Mouse (Mus musculus): ENCODE data around the gene Olfr514. TPM values are rescaled to one million over a fixed set of nuclear protein-coding genes. Genes with fewer than 3 reads are reported as not detected.
A peak's percentile ranks its signal among the peaks of the same experiment; 100 is the strongest.
"Not testable (repeated sequence)": the region's sequence is repeated elsewhere in the genome, so short reads cannot be mapped to it uniquely, and the experiment has no call there.

The Olfr514 gene
- not detected in 2 replicates for polyA plus RNA-seq (2015; fragmentation: Nextera tagmentation; extraction: Ambion mirVana)

DNA sequence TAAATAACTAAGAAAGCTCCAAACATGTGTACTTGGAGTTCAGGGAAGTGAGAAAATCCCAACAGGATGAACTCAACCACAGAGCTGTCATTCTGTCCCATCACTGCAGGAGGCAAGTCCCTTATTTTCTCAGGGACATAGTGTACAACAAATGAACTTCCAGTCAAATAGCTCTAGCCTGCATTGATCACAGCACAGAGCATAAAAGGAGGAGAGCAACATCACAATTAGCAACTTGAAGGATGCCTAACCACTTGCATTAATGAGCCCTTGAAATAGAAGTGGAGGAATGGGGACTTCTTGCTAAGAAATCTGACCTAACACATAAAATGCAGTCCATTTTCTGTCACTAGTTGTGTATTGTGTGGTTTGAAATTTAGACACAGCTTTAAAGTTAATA, at the start of gene Olfr514:
Olfr514 (minus strand) TSS at position 101 of the 400 bp plus-strand sequence.
- ATAC-seq (ENCODE audit: low FRiP score, low read depth): no peak
- Histone ChIP-seq H3K4me3 (no peak within 1 kb of the TSS), H3K4me2 (replicated peaks) (no peak within 1 kb of the TSS), H3K27me3 (no peaks in the 10 kb centered on the region), H3K9me3 (no peaks in the 10 kb centered on the region), H3K9ac (no peak within 1 kb of the TSS), H3K27ac (no peak within 1 kb of the TSS), H3K36me3 (no peaks in the 10 kb centered on the region), H3K4me1 (no peaks in the 10 kb centered on the region)

DNA sequence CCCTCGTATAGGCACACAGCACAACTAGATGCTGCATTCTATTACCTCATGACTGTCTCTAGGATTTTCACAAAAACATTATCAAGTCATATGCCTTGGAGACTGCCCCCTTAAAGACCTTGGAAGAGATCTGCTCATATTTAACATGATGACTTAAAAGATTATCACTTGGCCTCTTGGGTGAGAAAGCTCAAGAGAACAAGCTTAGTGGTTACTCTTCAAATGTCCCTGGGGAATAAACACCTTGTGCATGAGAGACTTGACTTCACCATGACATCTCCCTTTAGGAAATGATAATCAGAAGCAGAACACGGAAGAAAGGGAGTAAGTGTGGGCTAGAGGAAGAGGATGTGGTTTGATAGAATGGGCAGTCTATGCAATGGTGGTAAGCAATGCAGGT, 46.5 kb upstream of the Olfr514 start, which contains the start of gene Olfr517:
Olfr517 (minus strand) TSS at position 101 of the 400 bp plus-strand sequence.
- no peak within 1 kb of the TSS for H3K4me3 ChIP-seq
- H3K9ac ChIP-seq: no peak within 1 kb of the TSS
- no peaks in the 10 kb centered on the region for H3K36me3 ChIP-seq
- no peak for ATAC-seq (ENCODE audit: low FRiP score, low read depth)
- H3K4me2 ChIP-seq (replicated peaks): no peak within 1 kb of the TSS
- H3K27me3 ChIP-seq: no peaks in the 10 kb centered on the region
- WGBS: 66% methylated on average over 2 of the region's 2 CpGs
- no peaks in the 10 kb centered on the region for H3K4me1 ChIP-seq
- H3K9me3 ChIP-seq: no peaks in the 10 kb centered on the region
- no peak within 1 kb of the TSS for H3K27ac ChIP-seq

DNA sequence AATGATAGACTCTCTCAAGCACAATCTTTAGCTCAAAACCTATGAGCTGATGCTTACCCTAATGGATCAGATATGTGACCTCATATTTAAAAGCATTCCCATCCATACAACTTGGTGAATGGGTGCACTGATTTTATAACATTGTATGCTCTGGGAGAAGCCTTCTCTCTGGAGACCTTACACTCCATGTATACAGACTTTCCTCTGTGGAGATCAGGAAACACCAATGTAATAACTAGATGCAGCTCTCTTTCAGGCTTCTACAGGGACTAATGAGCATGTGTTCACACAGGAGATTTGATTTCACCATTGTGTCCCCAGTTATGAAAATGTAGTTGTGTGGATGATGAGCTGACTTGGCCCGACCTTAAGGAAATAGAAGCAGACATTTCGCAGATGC, 24.6 kb upstream of the Olfr514 start, which contains the start of gene Olfr516:
Olfr516 (minus strand) TSS at position 101 of the 400 bp plus-strand sequence.
- no peak within 1 kb of the TSS for H3K27ac ChIP-seq
- no peaks in the 10 kb centered on the region for H3K36me3 ChIP-seq
- no peak within 1 kb of the TSS for H3K9ac ChIP-seq
- no peaks in the 10 kb centered on the region for H3K27me3 ChIP-seq
- no peak within 1 kb of the TSS for H3K4me3 ChIP-seq
- ATAC-seq (ENCODE audit: low FRiP score, low read depth): no peak
- H3K9me3 ChIP-seq: no peaks in the 10 kb centered on the region
- WGBS: 90% methylated on average over 2 of the region's 2 CpGs
- H3K4me2 ChIP-seq (replicated peaks): no peak within 1 kb of the TSS
- H3K4me1 ChIP-seq: no peaks in the 10 kb centered on the region

DNA sequence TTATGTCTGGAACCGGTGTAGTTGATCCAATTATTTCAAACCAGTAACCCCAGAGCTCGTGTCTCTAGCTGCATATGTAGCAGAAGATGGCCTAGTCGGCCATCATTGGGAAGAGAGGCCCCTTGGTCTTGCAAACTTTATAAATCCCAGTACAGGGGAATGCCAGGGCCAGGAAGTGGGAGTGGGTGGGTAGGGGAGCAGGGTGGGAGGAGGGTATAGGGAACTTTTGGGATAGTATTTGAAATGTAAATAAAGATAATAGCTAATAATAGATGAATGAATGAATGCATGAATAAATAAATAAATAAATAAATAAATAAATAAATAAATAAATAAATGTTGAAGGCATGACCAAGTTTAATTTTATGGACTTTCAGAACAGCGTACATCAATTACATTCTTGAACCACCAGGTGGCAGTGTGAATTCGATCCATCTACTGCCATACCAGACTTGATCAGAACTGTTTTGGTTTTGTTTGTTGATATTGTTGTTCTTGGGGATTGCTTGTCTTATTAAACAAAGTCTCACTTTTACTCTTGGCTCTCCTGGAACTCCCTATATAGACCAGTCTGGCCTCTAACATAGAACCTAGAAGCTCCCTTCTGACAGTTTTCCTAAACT, 11.1 kb downstream of the Olfr514 start:
- not testable (repeated sequence) for H3K9me3 ChIP-seq; H3K27me3 ChIP-seq; ATAC-seq (ENCODE audit: low FRiP score, low read depth); H3K4me2 ChIP-seq (replicated peaks); H3K9ac ChIP-seq; H3K4me1 ChIP-seq; H3K27ac ChIP-seq; H3K4me3 ChIP-seq; H3K36me3 ChIP-seq
- 52% methylated on average over 5 of the region's 5 CpGs for WGBS

DNA sequence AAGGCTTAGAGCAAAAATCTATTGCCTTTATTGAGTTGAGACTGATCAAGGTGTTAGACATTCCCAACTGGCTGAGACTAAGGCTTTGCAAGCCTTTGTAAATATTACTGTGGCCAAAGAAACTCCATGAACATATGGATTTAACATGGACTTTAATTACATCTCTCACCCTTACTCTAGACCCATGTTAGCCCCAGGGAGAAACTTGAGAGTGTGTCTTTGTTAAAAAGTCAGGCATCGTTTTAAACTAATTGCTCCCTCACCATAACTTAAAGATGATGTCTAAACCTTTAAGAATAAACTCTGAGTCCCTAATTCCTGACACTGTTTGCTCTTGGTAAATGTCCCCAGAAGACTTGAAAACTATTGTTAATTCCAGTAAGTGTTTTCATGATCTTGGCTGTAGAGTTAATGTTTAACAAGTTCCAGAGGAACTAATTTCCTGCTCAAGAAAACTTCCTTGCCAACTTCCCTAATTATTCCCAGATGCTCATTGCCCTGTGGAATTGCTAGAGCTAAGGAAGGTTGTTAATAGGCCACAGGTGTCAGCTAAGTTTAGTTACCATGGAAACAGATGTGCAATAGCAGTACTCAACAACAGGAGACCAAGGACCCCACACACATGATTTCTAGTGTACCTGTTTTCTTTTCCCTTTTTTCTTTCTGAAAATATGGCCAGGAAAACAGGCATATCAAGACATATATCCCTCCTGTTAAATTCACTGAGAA, 28.4 kb downstream of the Olfr514 start:
- Histone ChIP-seq H3K9ac (no peak overlapping the region), H3K36me3 (no peaks in the 10 kb centered on the region), H3K9me3 (no peaks in the 10 kb centered on the region), H3K4me1 (peaks cover 11% of the 10 kb centered on the region), H3K27me3 (no peaks in the 10 kb centered on the region), H3K27ac (peak overlapping the region; percentile 28; the same call in 1 of the 2 replicates), H3K4me3 (no peak overlapping the region), H3K4me2 (replicated peaks) (no peak overlapping the region)
- 2% methylated on average over 1 of the region's 1 CpGs for WGBS
- peak; percentile 93 for ATAC-seq (ENCODE audit: low FRiP score, low read depth)

Other genes starting within 250 kb of the Olfr514 start
- not detected in 2 replicates for gene Olfr506, start 215.2 kb downstream of the Olfr514 start, polyA plus RNA-seq (2015; fragmentation: Nextera tagmentation; extraction: Ambion mirVana)
- not detected in 2 replicates for gene Olfr507, start 204.2 kb downstream of the Olfr514 start, polyA plus RNA-seq (2015; fragmentation: Nextera tagmentation; extraction: Ambion mirVana)
- gene Olfr508, start 196.0 kb downstream of the Olfr514 start, polyA plus RNA-seq (2015; fragmentation: Nextera tagmentation; extraction: Ambion mirVana): not detected in 2 replicates
- 0.05 and 0.09 TPM in 2 replicates for gene Olfr509, start 174.1 kb downstream of the Olfr514 start, polyA plus RNA-seq (2015; fragmentation: Nextera tagmentation; extraction: Ambion mirVana)
- gene Olfr510, start 159.6 kb downstream of the Olfr514 start, polyA plus RNA-seq (2015; fragmentation: Nextera tagmentation; extraction: Ambion mirVana): not detected in 2 replicates
- not detected in 2 replicates for gene Olfr512, start 112.7 kb downstream of the Olfr514 start, polyA plus RNA-seq (2015; fragmentation: Nextera tagmentation; extraction: Ambion mirVana)
- not detected in 2 replicates for gene Olfr513, start 75.0 kb downstream of the Olfr514 start, polyA plus RNA-seq (2015; fragmentation: Nextera tagmentation; extraction: Ambion mirVana)
- gene Olfr516, start 24.5 kb upstream of the Olfr514 start, polyA plus RNA-seq (2015; fragmentation: Nextera tagmentation; extraction: Ambion mirVana): not detected in 2 replicates
- gene Olfr517, start 46.4 kb upstream of the Olfr514 start, polyA plus RNA-seq (2015; fragmentation: Nextera tagmentation; extraction: Ambion mirVana): not detected in 2 replicates
- gene Olfr518, start 59.0 kb upstream of the Olfr514 start, polyA plus RNA-seq (2015; fragmentation: Nextera tagmentation; extraction: Ambion mirVana): not detected in 2 replicates
- gene Olfr519, start 68.4 kb upstream of the Olfr514 start, polyA plus RNA-seq (2015; fragmentation: Nextera tagmentation; extraction: Ambion mirVana): not detected in 2 replicates
- 0.38 and 0.57 TPM in 2 replicates for gene Nlrp10, start 104.2 kb upstream of the Olfr514 start, polyA plus RNA-seq (2015; fragmentation: Nextera tagmentation; extraction: Ambion mirVana)
- 89.8 and 97.5 TPM in 2 replicates for gene Eif3f, start 108.4 kb upstream of the Olfr514 start, polyA plus RNA-seq (2015; fragmentation: Nextera tagmentation; extraction: Ambion mirVana)
- gene Tub, start 124.3 kb upstream of the Olfr514 start, polyA plus RNA-seq (2015; fragmentation: Nextera tagmentation; extraction: Ambion mirVana): 3.4 and 4.1 TPM in 2 replicates